In the genomic region with DNA sequence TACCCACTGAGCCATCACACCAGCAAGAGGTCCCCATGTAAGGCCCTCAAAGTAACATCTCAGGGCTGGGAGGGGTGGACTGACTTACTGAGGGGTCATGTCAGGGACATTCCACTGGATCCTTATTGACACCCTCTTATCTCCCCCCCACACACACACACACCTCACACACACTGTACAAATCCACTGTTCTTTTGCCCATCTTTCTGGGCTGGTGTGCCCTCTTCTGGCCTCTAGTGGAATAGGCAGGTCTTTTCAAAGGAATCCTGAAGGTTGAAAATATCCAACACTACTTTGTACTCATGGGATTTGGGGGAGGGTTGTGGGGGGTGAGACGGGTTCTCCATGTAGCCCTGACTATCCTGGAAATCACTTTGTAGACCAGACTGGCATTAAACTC, we compare ENCODE assay signal across 9 mouse cellular contexts. TPM values are rescaled to one million over a fixed set of nuclear protein-coding genes. Genes with fewer than 3 reads are reported as not detected.
A peak's percentile ranks its signal among the peaks of the same experiment; 100 is the strongest.
DNase-seq lines count a peak whose midpoint lies in the region; ATAC-seq and TF ChIP-seq lines count a peak whose summit lies in the region.
"Had no signal": no experiment of that assay in that cellular context is flagged by ENCODE, and none has a peak within 500 bp of the region (broad histone marks: within the 10 kb centered on the region; RNA-seq: fewer than 3 reads in every experiment).

No protein-coding gene starts in this region.

- no peaks in the 10 kb centered on the region; the same call in 1 of the 2 replicates for H3K27me3 ChIP-seq in spleen, adult 2 months (ENCODE audit: control insufficient read depth, insufficient read depth, low read length)
- peaks cover 32% of the 10 kb centered on the region for H3K27me3 ChIP-seq in hindbrain, embryonic 14.5 days (ENCODE audit: control insufficient read depth, insufficient read depth, low read length)
- H3K27me3 ChIP-seq in stomach, postnatal 0 days (ENCODE audit: control insufficient read depth, insufficient read depth, low read length): no peaks in the 10 kb centered on the region

- H3K4me2 ChIP-seq in hindbrain, embryonic 14.5 days (replicated peaks): no peak overlapping the region
- no peak overlapping the region for H3K4me2 ChIP-seq in stomach, postnatal 0 days (replicated peaks; ENCODE audit: low read depth)
- H3K4me2 ChIP-seq: limb, embryonic 12.5 days had no signal

- 0 out of 2 replicates have a peak, but pooled peaks have one; percentile 36 for ATAC-seq in cerebellum, adult (ENCODE audit: insufficient number of reproducible peaks, low FRiP score, low TSS enrichment)
- ATAC-seq in hindbrain, embryonic 14.5 days (ENCODE audit: low FRiP score): 0 out of 2 replicates have a peak, but pooled peaks have one; percentile 31
- ATAC-seq in stomach, postnatal 0 days (ENCODE audit: low FRiP score, low TSS enrichment): no peak

- TF ChIP-seq CTCF in spleen, adult 2 months (IDR thresholded peaks at IDR 0.05; ENCODE audit: extremely low read depth, insufficient read depth, insufficient read length, insufficient replicate concordance): peak; percentile 53; the same call in 1 of the 2 replicates
- peak; percentile 92 for TF ChIP-seq CTCF in stomach, postnatal 0 days (IDR thresholded peaks at IDR 0.05; ENCODE audit: low read depth)

- H3K4me1 ChIP-seq in spleen, adult 2 months (ENCODE audit: control insufficient read depth, insufficient read depth, insufficient read length): no peaks in the 10 kb centered on the region
- no peaks in the 10 kb centered on the region for H3K4me1 ChIP-seq in hindbrain, embryonic 14.5 days (replicated peaks; ENCODE audit: control insufficient read depth, insufficient read depth, low read length)
- peaks cover 4% of the 10 kb centered on the region; the same call in 1 of the 2 replicates for H3K4me1 ChIP-seq in stomach, postnatal 0 days (replicated peaks; ENCODE audit: control insufficient read depth, insufficient read depth)

- DNase-seq in frontal cortex, postnatal 36 days (ENCODE audit: low spot score in 2 of 2): peak; percentile 27 to 57
- no peak for DNase-seq in frontal cortex, postnatal 25 days (ENCODE audit: low spot score in 2 of 2)
- DNase-seq in spleen, adult 2 months (ENCODE audit: low read depth in 1 of 2, low spot score in 2 of 2): peak in 1 of 2 experiments; percentile 14
- no peak for DNase-seq in spleen, adult 12 weeks (ENCODE audit: low spot score)
- DNase-seq in hindbrain, embryonic 14.5 days (ENCODE audit: low spot score): peak; percentile 60
- DNase-seq in lung, adult 18-20 months: peak; percentile 44 to 65
- DNase-seq in stomach, postnatal 0 days (ENCODE audit: low spot score): peak; percentile 59

- no peak overlapping the region for H3K4me3 ChIP-seq in spleen, adult 2 months (ENCODE audit: extremely low read depth, insufficient read depth, insufficient read length)
- H3K4me3 ChIP-seq in hindbrain, embryonic 14.5 days (replicated peaks; ENCODE audit: low read length): no peak overlapping the region
- H3K4me3 ChIP-seq in stomach, postnatal 0 days (ENCODE audit: low read depth, low read length): no peak overlapping the region
- H3K4me3 ChIP-seq: limb, embryonic 12.5 days had no signal

- no peaks in the 10 kb centered on the region for H3K9me3 ChIP-seq in hindbrain, embryonic 14.5 days (ENCODE audit: control insufficient read depth, low read length)
- H3K9me3 ChIP-seq in stomach, postnatal 0 days (ENCODE audit: control insufficient read depth, low read length): no peaks in the 10 kb centered on the region
- H3K9me3 ChIP-seq: limb, embryonic 12.5 days had no signal

- 3% methylated on average over 1 of the region's 1 CpGs for WGBS in spleen, adult 2 months
- 3% methylated on average over 1 of the region's 1 CpGs for WGBS in hindbrain, embryonic 14.5 days
- WGBS in stomach, postnatal 0 days: 0% methylated on average over 1 of the region's 1 CpGs

- no peak for TF ChIP-seq POLR2A in spleen, adult 2 months (IDR thresholded peaks at IDR 0.05; ENCODE audit: low read depth, low read length)

- H3K36me3 ChIP-seq in spleen, adult 2 months (ENCODE audit: control insufficient read depth, insufficient read depth, low read length): no peaks in the 10 kb centered on the region
- no peaks in the 10 kb centered on the region for H3K36me3 ChIP-seq in hindbrain, embryonic 14.5 days (replicated peaks; ENCODE audit: control insufficient read depth, insufficient read depth)
- no peaks in the 10 kb centered on the region for H3K36me3 ChIP-seq in stomach, postnatal 0 days (ENCODE audit: control insufficient read depth, insufficient read depth, low read length)
- H3K36me3 ChIP-seq: limb, embryonic 12.5 days had no signal

- H3K27ac ChIP-seq in spleen, adult 2 months (ENCODE audit: insufficient read depth, low read length): no peak overlapping the region
- H3K27ac ChIP-seq in hindbrain, embryonic 14.5 days: no peak overlapping the region
- H3K27ac ChIP-seq in stomach, postnatal 0 days (replicated peaks): no peak overlapping the region
- H3K27ac ChIP-seq: limb, embryonic 12.5 days had no signal

- no peak overlapping the region for H3K9ac ChIP-seq in hindbrain, embryonic 14.5 days
- no peak overlapping the region for H3K9ac ChIP-seq in stomach, postnatal 0 days (ENCODE audit: low read length)
- H3K9ac ChIP-seq: limb, embryonic 12.5 days had no signal

- no peak for TF ChIP-seq EP300 in stomach, postnatal 0 days (optimal IDR thresholded peaks at IDR 0.05)

RNA-seq across cellular contexts. Expression of gene Igfbp6, which starts 2.7 kb away (rescaled TPM):
- 10.9 and 21.0 TPM in 2 replicates for polyA plus RNA-seq in spleen, adult 2 months (2012; rRNA removed)
- polyA plus RNA-seq in hindbrain, embryonic 14.5 days (2014; fragmentation: Nextera tagmentation; extraction: Ambion mirVana): 1.8 and 1.9 TPM in 2 replicates
- 30.6 and 39.5 TPM in 2 replicates for polyA plus RNA-seq in stomach, postnatal 0 days (2015; fragmentation: Nextera tagmentation; extraction: Ambion mirVana)

RNA-seq across cellular contexts. Expression of gene Soat2, which starts 3.4 kb away (rescaled TPM):
- polyA plus RNA-seq in spleen, adult 2 months (2012; rRNA removed): 3.2 and 5.4 TPM in 2 replicates
- 0.13 TPM in 1 of 2 replicates, not detected in the other for polyA plus RNA-seq in hindbrain, embryonic 14.5 days (2014; fragmentation: Nextera tagmentation; extraction: Ambion mirVana)
- 5.9 and 6.0 TPM in 2 replicates for polyA plus RNA-seq in stomach, postnatal 0 days (2015; fragmentation: Nextera tagmentation; extraction: Ambion mirVana)
- polyA plus RNA-seq: limb, embryonic 12.5 days had no signal

RNA-seq across cellular contexts. Expression of gene Spryd3, which starts 10.8 kb away (rescaled TPM):
- polyA plus RNA-seq in spleen, adult 2 months (2012; rRNA removed): 26.0 and 28.8 TPM in 2 replicates
- polyA plus RNA-seq in hindbrain, embryonic 14.5 days (2014; fragmentation: Nextera tagmentation; extraction: Ambion mirVana): 54.8 and 62.4 TPM in 2 replicates
- 28.5 and 29.0 TPM in 2 replicates for polyA plus RNA-seq in stomach, postnatal 0 days (2015; fragmentation: Nextera tagmentation; extraction: Ambion mirVana)

RNA-seq across cellular contexts. Expression of gene Tns2, which starts 46.7 kb away (rescaled TPM):
- 44.5 and 46.3 TPM in 2 replicates for polyA plus RNA-seq in spleen, adult 2 months (2012; rRNA removed)
- polyA plus RNA-seq in hindbrain, embryonic 14.5 days (2014; fragmentation: Nextera tagmentation; extraction: Ambion mirVana): 9.9 and 10.4 TPM in 2 replicates
- polyA plus RNA-seq in stomach, postnatal 0 days (2015; fragmentation: Nextera tagmentation; extraction: Ambion mirVana): 11.9 and 15.5 TPM in 2 replicates

RNA-seq across cellular contexts. Expression of gene Zfp740, which starts 56.2 kb away (rescaled TPM):
- 26.8 and 30.2 TPM in 2 replicates for polyA plus RNA-seq in spleen, adult 2 months (2012; rRNA removed)
- 45.4 and 47.1 TPM in 2 replicates for polyA plus RNA-seq in hindbrain, embryonic 14.5 days (2014; fragmentation: Nextera tagmentation; extraction: Ambion mirVana)
- polyA plus RNA-seq in stomach, postnatal 0 days (2015; fragmentation: Nextera tagmentation; extraction: Ambion mirVana): 19.9 and 20.2 TPM in 2 replicates

Comparison
In these comparisons a context has a peak if more than half of its experiments do, and no peak if none do; other contexts are left out.
1. DNase-seq: peak in frontal cortex, postnatal 36 days (2 of 2), hindbrain, embryonic 14.5 days (single experiment), lung, adult 18-20 months (2 of 2) and stomach, postnatal 0 days (single experiment); none in frontal cortex, postnatal 25 days (0 of 2) and spleen, adult 12 weeks (single experiment).